Mouse (Mus musculus) small intestine, adult 10 weeks (tissue): ENCODE results near the gene Gbp8. TPM values are rescaled to one million over a fixed set of nuclear protein-coding genes. Genes with fewer than 3 reads are reported as not detected.

Source experiments
- polyA plus RNA-seq: library from polyadenylated mRNA; stranded (reverse); fragments of 350-450 nt; fragmentation: Illumina TruSeq; extraction: RNeasy Lipid Tissue Mini Kit (QIAGEN cat#74804); gene quantifications from one replicate; pipeline ENCODE4 v1.2.3, GENCODE M21; 2014; ENCODE audit warnings: low replicate concordance

The Gbp8 gene
- 31.1 TPM for polyA plus RNA-seq

DNA sequence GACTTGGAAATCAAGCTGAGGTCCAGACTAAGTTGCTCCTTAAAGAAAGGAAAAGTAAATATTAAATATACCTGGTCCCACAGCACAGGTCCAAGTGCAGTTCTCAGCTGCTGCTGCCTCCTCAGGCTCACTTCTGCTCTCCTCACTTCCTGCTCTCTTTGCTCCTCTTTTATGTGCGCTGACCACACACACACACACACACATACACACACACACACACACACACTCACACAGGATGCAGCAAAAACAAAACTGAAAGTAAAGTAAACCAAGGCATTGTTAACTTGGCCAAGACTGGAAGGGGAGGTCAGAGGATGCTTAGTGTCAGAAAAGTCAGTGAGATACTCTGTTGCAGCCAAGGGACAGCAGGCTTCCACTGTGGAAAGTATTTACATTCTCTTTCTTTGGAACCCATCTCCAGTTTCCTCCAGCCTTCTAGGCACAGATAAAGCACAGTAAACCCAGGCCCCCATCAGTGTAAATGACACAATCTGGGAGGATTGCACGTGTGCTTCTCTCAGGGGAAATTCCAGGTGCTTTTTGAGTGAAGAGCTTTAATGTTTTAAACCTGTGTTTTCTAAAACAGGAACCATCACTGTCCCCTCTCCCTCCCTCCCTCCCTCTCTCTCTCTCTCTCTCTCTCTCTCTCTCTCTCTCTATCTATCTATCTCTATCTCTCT lies at the start of gene Gbp8, which contains the start of the genes Gbp9 and Gbp4:
Gbp8 (minus strand) TSS at position 132 of the 680 bp plus-strand sequence.
Gbp9 (minus strand) TSS at position 131 of the 680 bp plus-strand sequence.
Gbp4 (minus strand) TSS at position 178 of the 680 bp plus-strand sequence.

DNA sequence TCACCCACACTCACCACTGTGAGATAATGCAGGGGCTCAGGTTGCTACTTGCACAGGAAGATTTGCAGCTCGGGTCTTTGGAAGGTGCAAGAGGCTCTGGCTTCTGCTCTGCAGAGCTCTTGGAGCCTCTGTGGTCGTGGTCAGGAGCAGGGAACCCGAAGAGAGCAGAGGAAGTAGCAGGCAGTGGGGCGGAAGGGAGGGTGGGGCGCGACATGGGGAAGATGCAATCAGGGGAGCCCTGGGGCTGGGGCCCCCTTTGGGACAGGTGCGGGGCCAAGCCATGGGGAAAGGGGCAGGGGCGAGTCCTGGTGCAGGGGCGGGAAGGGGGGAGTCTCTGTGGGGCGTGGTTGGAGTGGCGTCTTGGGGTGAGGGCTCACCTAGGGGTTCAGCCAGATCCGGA lies 156.8 kb downstream of the Gbp8 start, which contains the start of gene Abcg3:
Abcg3 (minus strand) TSS at position 184 of the 400 bp plus-strand sequence.

Other genes with a start within 250 kb of the Gbp8 start
- gene Abcg3, start 156.8 kb downstream of the Gbp8 start, polyA plus RNA-seq = 26.9 TPM
- 18.9 TPM for gene Gbp9, start within 50 bp of the Gbp8 start, polyA plus RNA-seq
- 22.6 TPM for gene Gbp4, start within 50 bp of the Gbp8 start, polyA plus RNA-seq
- gene Gbp10, start 100.0 kb upstream of the Gbp8 start, polyA plus RNA-seq = 2.8 TPM
- 0.52 TPM for gene Gm43302, start 154.2 kb upstream of the Gbp8 start, polyA plus RNA-seq
- gene Gbp6, start 154.2 kb upstream of the Gbp8 start, polyA plus RNA-seq = 29.3 TPM